Mouse (Mus musculus): ENCODE measurements at regions not wholly inside any gene's neighbourhood (a gene's known extent, or its start where the extent isn't known, plus 50 kb on each side); places are given as distances from the start of the nearest gene placed in this dataset.
"Not testable (repeated sequence)": the region's sequence is repeated elsewhere in the genome, so short reads cannot be mapped to it uniquely, and the experiment has no call there.

GRCm38 (mm10) chr2:166326932-166327331, 171.5 kb upstream of the Sulf2 start:
- no peak for DNase-seq (ENCODE audit: low read depth, low spot score)

- DNase-seq (ENCODE audit: low read depth, low spot score), result no peak
Observed at GRCm38 (mm10) chr2:166324954-166325353, 169.5 kb upstream of the Sulf2 start.

- no peak for DNase-seq (ENCODE audit: low read depth, low spot score)
Observed at GRCm38 (mm10) chr2:166324439-166324838, 169.0 kb upstream of the Sulf2 start.

- DNase-seq (ENCODE audit: low read depth, low spot score), result no peak
Observed at GRCm38 (mm10) chr2:166322668-166323043, 167.2 kb upstream of the Sulf2 start.

GRCm38 (mm10) chr2:166321992-166322667, 166.7 kb upstream of the Sulf2 start:
- DNase-seq (ENCODE audit: low read depth, low spot score), result no peak

- DNase-seq (ENCODE audit: low read depth, low spot score), result no peak
Observed at GRCm38 (mm10) chr2:166316409-166316916, 161.0 kb upstream of the Sulf2 start.

GRCm38 (mm10) chr2:166310438-166310837, 155.0 kb upstream of the Sulf2 start:
- no peak for DNase-seq (ENCODE audit: low read depth, low spot score)

GRCm38 (mm10) chr2:166309882-166310281, 154.4 kb upstream of the Sulf2 start:
- DNase-seq (ENCODE audit: low read depth, low spot score), result no peak

- DNase-seq (ENCODE audit: low read depth, low spot score), result no peak
Observed at GRCm38 (mm10) chr2:166307551-166307950, 152.1 kb upstream of the Sulf2 start.

GRCm38 (mm10) chr2:166305044-166306002, 149.9 kb upstream of the Sulf2 start:
- DNase-seq (ENCODE audit: low read depth, low spot score), result no peak

- no peak for DNase-seq (ENCODE audit: low read depth, low spot score)
Observed at GRCm38 (mm10) chr2:166303854-166304253, 148.4 kb upstream of the Sulf2 start.

GRCm38 (mm10) chr2:166301161-166301560, 145.7 kb upstream of the Sulf2 start:
- DNase-seq (ENCODE audit: low read depth, low spot score), result no peak

GRCm38 (mm10) chr2:166294672-166295071, 139.2 kb upstream of the Sulf2 start:
- no peak for DNase-seq (ENCODE audit: low read depth, low spot score)

- no peak for DNase-seq (ENCODE audit: low read depth, low spot score)
Observed at GRCm38 (mm10) chr2:166292987-166293386, 137.5 kb upstream of the Sulf2 start.

GRCm38 (mm10) chr2:166291266-166291665, 135.8 kb upstream of the Sulf2 start:
- DNase-seq (ENCODE audit: low read depth, low spot score), result no peak

GRCm38 (mm10) chr2:166290826-166291225, 135.4 kb upstream of the Sulf2 start:
- DNase-seq (ENCODE audit: low read depth, low spot score), result no peak

- DNase-seq (ENCODE audit: low read depth, low spot score), result no peak
Observed at GRCm38 (mm10) chr2:166289198-166289597, 133.7 kb upstream of the Sulf2 start.

GRCm38 (mm10) chr2:166281137-166281536, 125.7 kb upstream of the Sulf2 start:
- DNase-seq (ENCODE audit: low read depth, low spot score), result not testable (repeated sequence)

- DNase-seq (ENCODE audit: low read depth, low spot score), result no peak
Observed at GRCm38 (mm10) chr2:166280651-166281127, 125.2 kb upstream of the Sulf2 start.

- no peak for DNase-seq (ENCODE audit: low read depth, low spot score)
Observed at GRCm38 (mm10) chr2:166279676-166280075, 124.2 kb upstream of the Sulf2 start.

GRCm38 (mm10) chr2:166275398-166275797, 119.9 kb upstream of the Sulf2 start:
- DNase-seq (ENCODE audit: low read depth, low spot score), result peak; percentile 36

GRCm38 (mm10) chr2:166274016-166274346, 118.5 kb upstream of the Sulf2 start:
- no peak for DNase-seq (ENCODE audit: low read depth, low spot score)
